Mouse (Mus musculus) E14TG2a.4 (cell line): Measurements from ENCODE around the gene Il27ra.

ENCODE experiments used
- H3K27me3 ChIP-seq: 2 replicates; pipeline ENCODE4 v1.6.1; 2014; ENCODE audit warnings: low read length, control low read depth; ENCODE audit not compliant: insufficient read depth
- H3K36me3 ChIP-seq: 2 replicates; pipeline ENCODE4 v1.6.1; 2014; ENCODE audit warnings: low read length, control low read depth; ENCODE audit not compliant: insufficient read depth
- H3K4me1 ChIP-seq: replicated peaks from 2 replicates; pipeline ENCODE4 v1.6.1; 2014; ENCODE audit warnings: low read depth, low read length, control low read depth
- H3K4me3 ChIP-seq: replicated peaks from 2 replicates; pipeline ENCODE4 v1.5.1; 2014; ENCODE audit warnings: mild to moderate bottlenecking, low read length
- H3K9me3 ChIP-seq: 2 replicates; pipeline ENCODE4 v1.6.1; 2014; ENCODE audit warnings: low read length, control low read depth
- CTCF ChIP-seq: conservative IDR thresholded peaks from 2 replicates; pipeline ENCODE4 v1.5.1; 2014; ENCODE audit warnings: low read length
- NANOG ChIP-seq: IDR thresholded peaks from 2 replicates; pipeline ENCODE4 v1.6.1; 2014; ENCODE audit warnings: borderline replicate concordance, low read length, mixed read lengths
- POU5F1 ChIP-seq: IDR thresholded peaks from 2 replicates; pipeline ENCODE4 v1.6.1; 2014; ENCODE audit warnings: low read length, borderline replicate concordance

Gene Il27ra

GRCm38 (mm10) chr8:84042066-84042947 lies at the start of gene Il27ra:
TSS of gene Il27ra (minus strand) at chr8:84042589.
- H3K4me1 ChIP-seq: peaks cover 52% of the 10 kb centered on the region
- H3K27me3 ChIP-seq: peaks cover 62% of the 10 kb centered on the region
- H3K36me3 ChIP-seq: no peaks in the 10 kb centered on the region
- no peaks in the 10 kb centered on the region for H3K9me3 ChIP-seq
- H3K4me3 ChIP-seq: peak within 1 kb of the TSS; percentile 76
- TF ChIP-seq CTCF (peak; percentile 51), POU5F1 (no peak)

DNA sequence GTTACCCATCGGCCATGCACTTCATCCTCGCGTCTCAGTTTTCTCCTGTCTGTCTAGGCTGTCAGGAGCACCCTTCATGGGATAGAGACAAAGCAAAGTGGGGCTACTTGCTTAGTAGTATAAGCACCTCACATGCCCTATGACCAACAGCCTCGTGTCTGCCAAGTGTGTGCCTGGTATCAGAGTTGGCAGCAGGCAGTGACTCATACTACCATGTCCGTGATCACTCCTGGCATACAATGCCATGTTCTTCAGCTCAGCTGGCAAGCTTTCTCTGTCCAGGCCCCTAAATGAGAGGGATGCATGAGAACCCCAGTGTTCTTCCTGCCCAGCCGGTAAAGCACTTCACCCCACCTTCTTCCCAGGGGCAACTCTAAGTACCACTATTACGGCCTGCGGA lies 48.2 kb upstream of the Il27ra start:
- peaks cover 40% of the 10 kb centered on the region for H3K4me1 ChIP-seq
- no peak for TF ChIP-seq NANOG
- no peak for TF ChIP-seq POU5F1
- TF ChIP-seq CTCF: no peak
- H3K27me3 ChIP-seq: no peaks in the 10 kb centered on the region
- no peaks in the 10 kb centered on the region for H3K9me3 ChIP-seq
- no peak overlapping the region for H3K4me3 ChIP-seq
- H3K36me3 ChIP-seq: peaks cover 91% of the 10 kb centered on the region

GRCm38 (mm10) chr8:84089277-84089676 lies 46.9 kb upstream of the Il27ra start:
- peaks cover 86% of the 10 kb centered on the region for H3K36me3 ChIP-seq
- no peak overlapping the region for H3K4me3 ChIP-seq
- TF ChIP-seq NANOG: no peak
- TF ChIP-seq CTCF: no peak
- TF ChIP-seq POU5F1: no peak
- no peaks in the 10 kb centered on the region for H3K27me3 ChIP-seq
- peaks cover 40% of the 10 kb centered on the region for H3K4me1 ChIP-seq
- H3K9me3 ChIP-seq: no peaks in the 10 kb centered on the region

GRCm38 (mm10) chr8:84087821-84088220 lies 45.4 kb upstream of the Il27ra start:
- H3K27me3 ChIP-seq: no peaks in the 10 kb centered on the region
- H3K4me1 ChIP-seq: peaks cover 44% of the 10 kb centered on the region
- H3K9me3 ChIP-seq: no peaks in the 10 kb centered on the region
- H3K36me3 ChIP-seq: peaks cover 86% of the 10 kb centered on the region
- no peak overlapping the region for H3K4me3 ChIP-seq
- TF ChIP-seq POU5F1 (no peak), NANOG (no peak), CTCF (no peak)

DNA sequence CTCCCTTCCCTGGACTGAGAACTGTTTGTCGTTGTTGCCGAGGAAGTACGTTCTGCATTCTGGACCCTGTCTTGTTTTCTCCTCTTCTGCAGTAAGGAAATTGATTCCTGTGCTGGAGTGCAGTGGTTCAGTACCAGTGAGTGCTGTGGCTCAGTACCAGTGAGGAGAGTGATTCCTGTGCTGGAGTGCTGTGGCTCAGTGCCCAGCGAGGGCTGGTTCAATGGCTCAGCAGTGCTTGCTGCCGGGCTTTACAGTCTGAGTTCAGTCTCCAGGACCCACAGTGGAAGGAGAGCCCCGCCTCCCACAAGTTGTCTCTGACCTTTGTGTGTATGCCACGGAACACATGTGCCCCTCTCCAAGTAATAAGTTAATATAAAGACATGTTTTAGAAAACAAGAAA lies 44.8 kb upstream of the Il27ra start:
- no peak for TF ChIP-seq POU5F1
- no peak for TF ChIP-seq NANOG
- no peak for TF ChIP-seq CTCF
- Histone ChIP-seq H3K4me1 (peaks cover 38% of the 10 kb centered on the region), H3K4me3 (no peak overlapping the region), H3K9me3 (no peaks in the 10 kb centered on the region), H3K27me3 (no peaks in the 10 kb centered on the region), H3K36me3 (peaks cover 86% of the 10 kb centered on the region)

DNA sequence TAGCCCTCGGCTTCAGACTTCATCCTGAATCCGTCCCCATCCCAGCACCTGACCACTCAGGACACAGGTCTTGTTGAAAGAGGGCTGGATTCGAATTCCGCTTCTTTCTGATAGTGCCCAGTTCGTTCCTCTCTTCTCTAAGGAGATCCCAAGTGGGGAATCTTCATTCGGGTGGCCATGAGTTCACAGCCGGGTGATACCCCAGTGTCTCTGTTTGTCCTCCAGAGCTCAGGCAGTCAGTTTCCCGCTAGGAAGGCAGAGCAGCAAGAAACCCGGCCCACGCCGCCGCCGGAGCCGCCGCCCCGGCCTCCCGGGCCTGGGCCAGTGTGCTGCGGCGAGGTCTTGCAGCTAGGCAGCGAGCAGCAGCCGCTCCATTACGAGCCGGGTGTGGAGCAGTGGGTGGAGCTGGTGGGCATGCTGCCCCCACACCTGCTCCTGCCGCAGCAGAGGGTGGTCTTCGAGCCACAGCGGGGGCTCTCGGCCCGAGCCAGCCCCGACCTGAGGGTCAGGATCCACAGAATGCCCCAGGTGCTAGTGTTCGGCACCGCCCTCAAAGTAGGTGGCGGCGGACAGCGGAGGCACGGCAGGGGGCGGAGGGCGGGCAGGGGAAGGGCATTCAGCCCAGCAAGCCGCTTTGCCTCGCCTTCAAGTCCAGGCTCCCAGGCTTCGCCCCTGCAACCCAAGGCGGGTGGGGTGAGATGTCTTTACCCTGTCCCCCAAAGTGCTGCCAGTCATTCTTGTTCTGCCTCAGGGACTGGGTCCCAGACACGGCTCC lies 42.1 kb upstream of the Il27ra start:
- Histone ChIP-seq H3K9me3 (no peaks in the 10 kb centered on the region), H3K4me1 (peaks cover 37% of the 10 kb centered on the region), H3K27me3 (no peaks in the 10 kb centered on the region), H3K4me3 (peak overlapping the region; percentile 77), H3K36me3 (peaks cover 85% of the 10 kb centered on the region)
- no peak for TF ChIP-seq NANOG
- TF ChIP-seq POU5F1: no peak
- no peak for TF ChIP-seq CTCF

DNA sequence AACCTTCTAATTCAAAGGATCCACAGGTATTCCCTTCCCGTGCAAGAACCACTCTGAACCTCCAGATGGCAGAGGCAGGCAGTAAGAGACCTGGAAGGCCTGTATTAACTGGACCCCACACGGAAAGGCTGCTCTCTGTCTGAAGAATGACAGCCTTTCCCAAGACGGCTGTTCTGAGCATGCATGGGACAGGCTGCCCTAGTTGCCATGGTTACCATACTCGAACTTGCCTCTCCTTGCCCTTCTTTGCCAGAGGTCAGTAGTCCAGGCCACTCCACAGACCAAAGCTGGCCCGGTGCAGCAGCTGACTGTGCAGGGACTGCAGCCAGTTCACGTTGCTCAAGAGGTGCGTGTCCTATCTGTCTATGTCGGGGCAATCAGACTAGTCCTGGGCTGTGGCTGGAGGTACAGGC lies 41.4 kb upstream of the Il27ra start:
- no peaks in the 10 kb centered on the region for H3K9me3 ChIP-seq
- no peak for TF ChIP-seq NANOG
- TF ChIP-seq CTCF: no peak
- TF ChIP-seq POU5F1: no peak
- peaks cover 37% of the 10 kb centered on the region for H3K4me1 ChIP-seq
- H3K36me3 ChIP-seq: peaks cover 85% of the 10 kb centered on the region
- H3K27me3 ChIP-seq: no peaks in the 10 kb centered on the region
- H3K4me3 ChIP-seq: peak overlapping the region; percentile 77

DNA sequence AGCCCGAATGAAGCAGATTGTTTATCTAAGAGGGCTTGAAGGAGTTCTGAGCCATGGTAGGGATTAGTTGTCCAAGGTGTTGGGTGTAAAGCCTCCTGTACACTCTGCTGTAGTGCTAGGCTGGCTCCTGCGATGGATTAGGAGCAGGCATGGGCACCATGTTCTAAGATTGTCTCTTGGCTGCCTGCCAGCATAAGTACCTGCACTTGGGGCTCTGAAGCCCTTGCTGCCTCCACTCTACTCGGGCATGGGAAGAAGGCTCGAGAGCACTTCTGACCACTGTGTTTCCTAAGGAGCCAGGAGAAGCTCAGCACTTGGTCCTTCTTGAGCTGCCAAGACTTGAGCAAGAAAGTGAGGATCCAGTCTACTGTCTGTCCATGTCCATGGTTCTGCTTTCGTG lies 36.8 kb upstream of the Il27ra start:
- Histone ChIP-seq H3K4me3 (no peak overlapping the region), H3K36me3 (peaks cover 87% of the 10 kb centered on the region), H3K4me1 (peaks cover 35% of the 10 kb centered on the region), H3K9me3 (no peaks in the 10 kb centered on the region), H3K27me3 (no peaks in the 10 kb centered on the region)
- no peak for TF ChIP-seq NANOG
- TF ChIP-seq CTCF: no peak
- no peak for TF ChIP-seq POU5F1
